Mouse (Mus musculus) T-cell, adult 66 days (primary cell): ENCODE results near the gene Dnm3. TPM values are rescaled to one million over a fixed set of nuclear protein-coding genes. Genes with fewer than 3 reads are reported as not detected.

Experiments
- total RNA-seq, 2 experiments: library from RNA; stranded (reverse); gene quantifications; 3 replicates in 1 of 2; 4 replicates in 1 of 2; pipeline ENCODE4 v1.2.4; 2023

Dnm3 gene
- under 1 TPM in 1 of 2 experiments, not detected in 1; 0.17 TPM for total RNA-seq

DNA sequence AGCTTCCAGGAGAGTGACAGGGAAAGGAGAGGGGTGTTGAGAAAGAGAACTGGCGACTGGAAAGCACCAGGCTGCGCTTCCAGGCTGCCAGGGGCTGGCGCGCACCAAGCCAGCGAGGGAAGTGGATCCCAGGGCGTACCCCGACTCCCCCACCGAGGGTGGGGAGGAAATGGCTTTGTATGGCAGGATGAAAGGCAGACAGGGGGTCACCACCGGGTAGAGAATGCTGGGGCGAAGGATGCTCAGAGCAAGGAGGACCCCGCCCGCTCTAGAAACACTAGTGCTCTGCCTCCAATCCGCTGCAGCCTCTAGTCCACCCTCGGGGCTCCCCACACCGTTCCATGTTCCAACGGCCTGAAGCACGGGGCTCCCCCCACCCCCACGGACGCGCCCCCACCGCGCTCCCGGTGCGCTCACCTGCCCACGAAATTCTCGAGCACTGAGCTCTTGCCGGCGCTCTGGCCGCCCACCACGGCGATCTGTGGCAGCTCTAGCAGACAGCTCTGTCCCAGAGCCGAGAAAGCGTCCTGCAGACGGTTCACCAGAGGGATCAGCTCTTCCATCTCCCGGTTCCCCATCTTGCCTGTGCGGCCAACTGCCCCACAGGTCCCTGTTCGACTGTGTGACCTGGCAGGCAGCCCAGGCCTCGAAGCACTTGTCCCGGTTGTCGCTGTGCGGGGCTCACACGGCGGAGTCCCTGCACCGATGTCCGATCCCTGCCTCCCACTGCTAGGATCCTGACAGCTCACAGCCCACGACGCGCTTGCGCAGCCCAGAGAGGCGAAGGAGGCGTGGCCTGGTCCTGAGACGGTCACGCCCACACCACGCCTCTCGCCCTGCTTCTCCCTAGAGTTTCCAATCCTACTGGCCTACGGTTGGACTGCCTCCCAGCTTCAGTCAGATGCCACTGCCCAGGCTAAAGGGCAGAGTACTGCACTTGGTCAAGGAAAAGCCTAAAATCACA lies at the start of gene Dnm3:
Gene Dnm3, minus strand, starts transcription at position 789 of the 964 bp plus-strand sequence.

DNA sequence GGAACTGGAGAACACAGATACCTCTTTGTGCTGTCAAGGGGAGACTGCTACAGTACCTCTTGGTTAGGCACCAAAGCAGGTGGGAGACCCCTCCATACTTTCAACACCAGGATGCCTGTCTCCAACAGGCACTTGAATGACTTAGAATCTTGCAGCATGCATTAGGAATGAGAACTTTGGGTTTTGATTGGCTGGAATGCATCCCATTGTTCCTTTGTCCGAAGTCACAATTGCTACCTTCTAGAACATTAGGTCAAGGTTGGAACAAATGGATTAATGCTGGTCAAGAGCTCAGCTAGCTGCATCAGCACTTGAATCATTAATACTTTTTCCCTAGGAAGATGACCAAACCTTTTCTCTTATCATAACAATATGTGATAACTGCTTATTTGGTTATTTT lies 498.3 kb downstream of the Dnm3 start, which contains the start of gene 4930558K02Rik:
Gene 4930558K02Rik, minus strand, starts transcription at position 101 of the 400 bp plus-strand sequence.

DNA sequence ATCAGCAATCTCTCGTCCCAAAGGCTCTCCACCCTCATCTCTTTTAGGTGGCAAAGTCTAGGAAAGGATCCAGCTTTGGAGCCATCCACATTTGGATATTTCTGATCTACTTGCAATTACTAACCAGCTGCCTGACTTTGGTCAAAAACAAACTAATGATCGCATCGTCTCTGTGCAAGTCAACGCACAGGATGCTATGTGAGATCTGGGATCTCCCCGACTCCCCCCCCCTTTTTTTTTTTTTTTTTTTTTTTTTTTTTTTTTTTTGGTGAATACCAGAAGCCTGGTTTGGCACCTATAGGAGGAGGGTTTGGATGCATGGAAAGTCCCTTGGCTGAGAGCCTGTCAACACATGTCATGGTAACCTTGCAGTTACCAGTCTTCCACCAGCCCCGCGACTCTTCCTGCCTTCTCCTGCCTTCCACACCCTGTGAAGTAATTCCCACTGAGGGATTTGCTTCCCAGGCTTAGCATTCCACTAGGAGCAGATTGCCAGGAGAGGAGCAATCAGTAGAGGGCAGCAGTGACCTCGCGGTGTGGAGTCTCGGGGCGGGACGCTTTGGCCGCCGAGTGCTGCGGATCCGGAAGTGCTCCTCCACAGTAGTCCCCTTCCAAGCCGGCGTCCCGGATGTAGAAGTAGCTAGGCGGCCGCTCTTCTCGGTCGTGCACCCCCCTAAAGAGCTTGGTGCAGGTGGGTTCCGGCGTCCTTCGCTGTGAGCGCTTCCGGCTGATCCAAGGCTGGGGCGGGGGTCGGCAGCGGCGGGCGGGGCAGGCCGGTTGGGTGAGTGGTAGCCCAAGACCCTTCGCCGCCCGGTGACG lies 509.0 kb downstream of the Dnm3 start, which contains the start of gene Pigc:
Gene Pigc, plus strand, starts transcription at position 598 of the 819 bp plus-strand sequence.

Other genes starting within 250 kb of the Dnm3 start
- gene Mettl13, start 70.5 kb upstream of the Dnm3 start, total RNA-seq = 10 to 100 TPM; 15.6 to 16.2 TPM
- 10 to 100 TPM; 63.4 to 65.2 TPM for gene Vamp4, start 92.5 kb upstream of the Dnm3 start, total RNA-seq
- not detected for gene Myoc, start 161.1 kb upstream of the Dnm3 start, total RNA-seq
- gene Myocos, start 180.2 kb upstream of the Dnm3 start, total RNA-seq = under 1 TPM in 1 of 2 experiments, not detected in 1; 0.77 TPM